Mouse (Mus musculus) heart, postnatal 0 days (tissue): ENCODE results near the gene Ppp1r12a. TPM values are rescaled to one million over a fixed set of nuclear protein-coding genes. Genes with fewer than 3 reads are reported as not detected.

Experiments
- ATAC-seq: fragments of 200-750 bp; cut with Nextera tagmentation; 2 replicates; pipeline ENCODE4 v1.8.0; 2017; ENCODE audit warnings: low read depth, moderate number of reproducible peaks, moderate library complexity; ENCODE audit not compliant: insufficient read depth
- DNase-seq: peaks from one replicate; pipeline ENCODE4 v3.0.0-alpha.2; 2016; ENCODE audit warnings: low spot score
- H3K27ac ChIP-seq: fragments of 300-500 bp; sonication (generic); 2 replicates; pipeline ENCODE4 v1.5.1; 2014; ENCODE audit warnings: low read depth, mild to moderate bottlenecking
- H3K27me3 ChIP-seq: fragments of 300-500 bp; sonication (generic); 2 replicates; pipeline ENCODE4 v1.6.1; 2014; ENCODE audit warnings: low read length, mixed read lengths; ENCODE audit not compliant: control insufficient read depth, insufficient read depth
- H3K36me3 ChIP-seq: fragments of 300-500 bp; sonication (generic); replicated peaks from 2 replicates; pipeline ENCODE4 v1.6.1; 2014; ENCODE audit warnings: low read length, mixed read lengths; ENCODE audit not compliant: control insufficient read depth, insufficient read depth
- H3K4me1 ChIP-seq: fragments of 300-500 bp; sonication (generic); 2 replicates; pipeline ENCODE4 v1.6.1; 2014; ENCODE audit warnings: antibody characterized with exemption; ENCODE audit not compliant: control insufficient read depth, insufficient read depth
- H3K4me2 ChIP-seq: fragments of 300-500 bp; sonication (generic); 2 replicates; pipeline ENCODE4 v1.6.1; 2014; ENCODE audit warnings: low read depth, mild to moderate bottlenecking, low read length, moderate library complexity
- H3K4me3 ChIP-seq: fragments of 300-500 bp; sonication (generic); 2 replicates; pipeline ENCODE4 v1.5.1; 2014; ENCODE audit warnings: low read depth, low read length
- H3K9ac ChIP-seq: fragments of 300-500 bp; sonication (generic); replicated peaks from 2 replicates; pipeline ENCODE4 v1.6.1; 2014; ENCODE audit warnings: low read depth, low read length, mixed read lengths
- H3K9me3 ChIP-seq: fragments of 300-500 bp; sonication (generic); replicated peaks from 2 replicates; pipeline ENCODE4 v1.6.1; 2016; ENCODE audit warnings: low read length; ENCODE audit not compliant: control insufficient read depth
- CTCF ChIP-seq: IDR thresholded peaks from 2 replicates; pipeline ENCODE4 v1.5.1; 2016; ENCODE audit warnings: antibody characterized with exemption, control low read depth, low read depth
- EP300 ChIP-seq: IDR thresholded peaks from 2 replicates; pipeline ENCODE4 v1.6.1; 2016; ENCODE audit warnings: antibody characterized with exemption, low read depth
- WGBS: fragments of 180-500 bp; shearing (Covaris S2); extraction: QIAGEN DNeasy Blood & Tissue Kit; methylation state at CpG from one replicate; pipeline ENCODE4 v1.1.7; 2014; 5-methylcytosine and 5-hydroxymethylcytosine counted together
- polyA plus RNA-seq: library from polyadenylated mRNA; unstranded; fragments of >200 nt; fragmentation: Nextera tagmentation; extraction: Ambion mirVana; gene quantifications from 2 replicates; pipeline ENCODE4 v1.2.1, GENCODE M21; 2015
- total RNA-seq: library from RNA; depleted of rRNA; stranded (reverse); fragments of >200 nt; gene quantifications from 2 replicates; pipeline ENCODE4 v1.2.3, GENCODE M21; 2014; ENCODE audit warnings: low replicate concordance

The Ppp1r12a gene
- total and polyA plus RNA-seq, 2 experiments from 2014 or later, result 78.1 to 87.8 TPM

- H3K9ac ChIP-seq, result no peak overlapping the region
- no peaks in the 10 kb centered on the region for H3K4me1 ChIP-seq
- H3K27ac ChIP-seq, result no peak overlapping the region
- H3K9me3 ChIP-seq, result no peaks in the 10 kb centered on the region
- no peak for ATAC-seq
- DNase-seq, result no peak
- H3K36me3 ChIP-seq, result no peaks in the 10 kb centered on the region
- TF ChIP-seq CTCF (no peak), EP300 (no peak)
- whole genome bisulfite sequencing, result 70% methylated on average over 3 of the region's 3 CpGs
- H3K4me3 ChIP-seq, result no peak overlapping the region
- no peak overlapping the region for H3K4me2 ChIP-seq
- no peaks in the 10 kb centered on the region for H3K27me3 ChIP-seq
Observed at GRCm38 (mm10) chr10:108139788-108140187, 22.2 kb upstream of the Ppp1r12a start.

GRCm38 (mm10) chr10:108140742-108141141 is 21.3 kb upstream of the Ppp1r12a start:
- no peak for ATAC-seq
- 90% methylated on average over 3 of the region's 3 CpGs for WGBS
- Histone ChIP-seq H3K9me3 (no peaks in the 10 kb centered on the region), H3K9ac (no peak overlapping the region), H3K36me3 (no peaks in the 10 kb centered on the region), H3K4me3 (no peak overlapping the region), H3K27me3 (no peaks in the 10 kb centered on the region), H3K4me1 (no peaks in the 10 kb centered on the region), H3K27ac (no peak overlapping the region), H3K4me2 (no peak overlapping the region)
- no peak for DNase-seq
- no peak for TF ChIP-seq EP300
- no peak for TF ChIP-seq CTCF

GRCm38 (mm10) chr10:108143991-108144525 is 17.9 kb upstream of the Ppp1r12a start:
- Histone ChIP-seq H3K9ac (no peak overlapping the region), H3K4me2 (no peak overlapping the region), H3K36me3 (no peaks in the 10 kb centered on the region), H3K9me3 (no peaks in the 10 kb centered on the region), H3K27ac (no peak overlapping the region), H3K27me3 (no peaks in the 10 kb centered on the region), H3K4me1 (no peaks in the 10 kb centered on the region), H3K4me3 (no peak overlapping the region)
- TF ChIP-seq EP300 (no peak), CTCF (no peak)
- ATAC-seq (no peak), DNase-seq (no peak)
- 68% methylated on average over 4 of the region's 4 CpGs for WGBS

GRCm38 (mm10) chr10:108145701-108146100 is 16.3 kb upstream of the Ppp1r12a start:
- WGBS, result 90% methylated on average over 9 of the region's 9 CpGs
- no peak overlapping the region for H3K27ac ChIP-seq
- H3K9me3 ChIP-seq, result no peaks in the 10 kb centered on the region
- no peak overlapping the region for H3K9ac ChIP-seq
- no peak for ATAC-seq
- no peaks in the 10 kb centered on the region for H3K4me1 ChIP-seq
- no peak for DNase-seq
- no peak overlapping the region for H3K4me3 ChIP-seq
- no peak for TF ChIP-seq CTCF
- TF ChIP-seq EP300, result no peak
- no peak overlapping the region for H3K4me2 ChIP-seq
- no peaks in the 10 kb centered on the region for H3K27me3 ChIP-seq
- no peaks in the 10 kb centered on the region for H3K36me3 ChIP-seq

- no peak overlapping the region for H3K9ac ChIP-seq
- no peak for TF ChIP-seq CTCF
- TF ChIP-seq EP300, result no peak
Observed at GRCm38 (mm10) chr10:108147031-108147430, 15.0 kb upstream of the Ppp1r12a start.

GRCm38 (mm10) chr10:108153301-108153700 is 8.7 kb upstream of the Ppp1r12a start:
- H3K4me2 ChIP-seq, result no peak overlapping the region
- H3K4me1 ChIP-seq, result peaks cover 11% of the 10 kb centered on the region
- no peak for ATAC-seq
- WGBS, result 81% methylated on average over 3 of the region's 3 CpGs
- DNase-seq, result no peak
- H3K27me3 ChIP-seq, result no peaks in the 10 kb centered on the region
- no peaks in the 10 kb centered on the region for H3K9me3 ChIP-seq
- no peaks in the 10 kb centered on the region for H3K36me3 ChIP-seq
- no peak overlapping the region for H3K9ac ChIP-seq
- H3K4me3 ChIP-seq, result no peak overlapping the region
- no peak for TF ChIP-seq EP300
- no peak for TF ChIP-seq CTCF
- H3K27ac ChIP-seq, result no peak overlapping the region

More at GRCm38 (mm10) chr10:108147031-108147430, 15.0 kb upstream of the Ppp1r12a start:
- 78% methylated on average over 9 of the region's 9 CpGs for WGBS
- no peaks in the 10 kb centered on the region for H3K27me3 ChIP-seq
- no peaks in the 10 kb centered on the region for H3K9me3 ChIP-seq
- H3K4me3 ChIP-seq, result no peak overlapping the region
- H3K27ac ChIP-seq, result no peak overlapping the region
- no peaks in the 10 kb centered on the region for H3K36me3 ChIP-seq
- no peak for ATAC-seq
- H3K4me1 ChIP-seq, result no peaks in the 10 kb centered on the region
- DNase-seq, result no peak
- no peak overlapping the region for H3K4me2 ChIP-seq
